Mouse (Mus musculus): ENCODE measurements around the gene Wdr90. TPM values are rescaled to one million over a fixed set of nuclear protein-coding genes. Genes with fewer than 3 reads are reported as not detected.
"Not testable (repeated sequence)": the region's sequence is repeated elsewhere in the genome, so short reads cannot be mapped to it uniquely, and the experiment has no call there.

Gene Wdr90
- polyA plus RNA-seq, 1 experiment from 2014 or later: 32.1 TPM

DNA sequence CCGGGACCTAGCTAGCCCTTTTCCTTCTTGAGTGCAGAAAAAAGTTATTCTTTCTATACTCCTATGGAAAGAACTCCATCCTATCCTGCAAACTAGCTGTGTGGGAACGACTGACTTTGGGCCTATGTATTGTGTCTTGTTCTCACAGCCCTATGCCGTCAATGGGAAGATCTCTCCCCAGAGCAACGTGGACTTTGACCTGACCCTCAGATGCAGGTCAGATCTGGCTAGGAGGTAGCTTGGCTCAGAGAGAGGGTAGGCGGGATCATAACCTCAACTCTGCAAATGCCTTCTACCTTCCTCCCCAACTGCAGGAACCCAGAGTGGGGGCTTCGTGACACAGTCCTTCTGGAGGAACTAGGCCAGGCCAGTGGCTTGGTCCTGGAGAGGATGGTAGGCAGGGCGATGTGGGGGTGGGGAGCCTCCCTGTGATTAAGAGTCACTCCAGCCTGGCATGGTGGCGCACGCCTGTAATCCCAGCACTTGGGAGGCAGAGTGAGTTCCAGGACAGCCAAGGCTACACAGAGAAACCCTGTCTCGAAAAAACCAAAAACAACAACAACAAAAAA lies 15.1 kb upstream of the Wdr90 start:
- Histone ChIP-seq H3K36me3 (peaks cover 17% of the 10 kb centered on the region; the same call in 1 of the 2 replicates), H3K9ac (peak overlapping the region; percentile 68), H3K4me1 (peaks cover 37% of the 10 kb centered on the region), H3K27me3 (no peaks in the 10 kb centered on the region), H3K4me3 (replicated peaks) (peak overlapping the region; percentile 86), H3K27ac (replicated peaks) (no peak overlapping the region), H3K9me3 (replicated peaks) (no peaks in the 10 kb centered on the region), H3K4me2 (replicated peaks) (peak overlapping the region; percentile 91)
- WGBS: 52% methylated on average over 10 of the region's 10 CpGs
- ATAC-seq (ENCODE audit: insufficient number of reproducible peaks, low FRiP score, low TSS enrichment, low read depth): no peak

DNA sequence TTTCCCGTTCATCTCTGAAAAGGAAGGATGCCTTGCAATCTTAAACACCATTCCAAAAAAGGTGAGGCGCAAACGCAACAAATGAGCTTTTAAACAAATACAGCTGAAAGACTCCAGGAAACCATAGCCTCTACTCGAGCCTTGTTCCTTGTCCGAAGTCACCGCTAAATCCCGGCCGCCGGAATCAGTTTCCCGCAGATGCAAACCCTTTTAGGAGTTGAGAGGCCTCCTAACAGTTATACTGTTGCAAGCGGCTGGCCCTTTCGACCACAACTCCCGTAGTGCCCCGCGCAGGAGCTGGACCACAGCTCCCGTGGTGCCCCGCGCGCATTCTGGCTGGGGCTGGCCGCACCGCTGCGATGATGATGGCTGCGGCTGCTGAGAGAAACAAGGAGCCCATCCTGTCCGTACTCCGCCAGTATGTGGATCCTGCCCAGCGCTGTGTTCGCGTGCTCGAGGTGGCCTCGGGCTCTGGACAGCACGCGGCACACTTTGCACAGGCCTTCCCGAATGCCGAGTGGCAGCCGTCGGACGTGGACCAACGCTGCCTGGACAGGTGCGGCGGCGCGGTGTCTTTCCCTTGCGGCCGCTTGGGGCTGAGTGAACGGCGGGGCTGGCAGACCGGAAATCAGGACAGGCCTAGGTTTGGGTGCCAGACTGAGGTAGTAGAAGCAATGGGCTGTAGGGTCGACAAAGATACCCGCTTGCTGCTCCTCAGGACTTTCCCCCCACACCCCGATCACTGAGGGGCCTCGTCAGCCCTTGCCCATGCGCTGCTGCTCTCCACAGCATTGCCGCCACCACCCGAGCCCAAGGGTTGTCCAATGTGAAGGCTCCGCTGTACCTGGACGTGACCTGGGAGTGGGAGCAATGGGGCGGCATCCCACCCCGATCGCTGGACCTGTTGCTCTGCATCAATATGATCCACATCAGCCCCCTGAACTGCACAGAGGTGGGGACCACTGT lies 14.2 kb upstream of the Wdr90 start:
- Histone ChIP-seq H3K36me3 (peaks cover 17% of the 10 kb centered on the region; the same call in 1 of the 2 replicates), H3K9ac (peak overlapping the region; percentile 68), H3K4me1 (peaks cover 27% of the 10 kb centered on the region), H3K4me2 (replicated peaks) (peak overlapping the region; percentile 91), H3K9me3 (replicated peaks) (no peaks in the 10 kb centered on the region), H3K27me3 (no peaks in the 10 kb centered on the region), H3K4me3 (replicated peaks) (peak overlapping the region; percentile 86), H3K27ac (replicated peaks) (peak overlapping the region; percentile 96)
- WGBS: under 1% methylated on average over 59 of the region's 59 CpGs
- ATAC-seq (ENCODE audit: insufficient number of reproducible peaks, low FRiP score, low TSS enrichment, low read depth): peak; percentile 92

DNA sequence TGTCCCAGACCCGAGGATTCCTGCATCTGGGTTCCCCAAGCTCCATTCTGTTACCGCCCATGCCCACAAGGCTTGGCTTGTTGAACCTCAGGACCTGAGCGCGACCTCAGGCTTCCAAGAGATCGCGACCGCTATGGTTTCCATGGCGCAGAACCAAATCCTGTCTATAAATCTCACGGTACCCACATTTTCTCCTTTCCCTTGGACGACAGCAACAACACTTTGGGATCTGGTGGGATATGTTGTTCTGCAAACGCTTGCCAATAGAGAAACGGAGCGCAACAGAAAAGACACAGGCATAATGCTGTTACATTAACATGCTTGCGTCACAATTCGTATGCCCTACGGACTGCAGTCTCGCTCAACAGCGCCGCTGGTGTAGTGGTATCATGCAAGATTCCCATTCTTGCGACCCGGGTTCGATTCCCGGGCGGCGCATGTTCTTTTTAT lies 13.4 kb upstream of the Wdr90 start, which contains the start of gene Mettl26:
Gene Mettl26 (plus strand): TSS at position 354 of the 450 bp plus-strand sequence.
- H3K27me3 ChIP-seq: no peaks in the 10 kb centered on the region
- H3K4me2 ChIP-seq (replicated peaks): peak within 1 kb of the TSS; percentile 91
- H3K4me3 ChIP-seq (replicated peaks): peak within 1 kb of the TSS; percentile 86
- H3K4me1 ChIP-seq: peaks cover 24% of the 10 kb centered on the region
- peak within 1 kb of the TSS; percentile 68 for H3K9ac ChIP-seq
- H3K27ac ChIP-seq (replicated peaks): peak within 1 kb of the TSS; percentile 96
- H3K9me3 ChIP-seq (replicated peaks): no peaks in the 10 kb centered on the region
- peaks cover 17% of the 10 kb centered on the region; the same call in 1 of the 2 replicates for H3K36me3 ChIP-seq
- WGBS: under 1% methylated on average over 25 of the region's 25 CpGs
- ATAC-seq (ENCODE audit: insufficient number of reproducible peaks, low FRiP score, low TSS enrichment, low read depth): peak; percentile 83

DNA sequence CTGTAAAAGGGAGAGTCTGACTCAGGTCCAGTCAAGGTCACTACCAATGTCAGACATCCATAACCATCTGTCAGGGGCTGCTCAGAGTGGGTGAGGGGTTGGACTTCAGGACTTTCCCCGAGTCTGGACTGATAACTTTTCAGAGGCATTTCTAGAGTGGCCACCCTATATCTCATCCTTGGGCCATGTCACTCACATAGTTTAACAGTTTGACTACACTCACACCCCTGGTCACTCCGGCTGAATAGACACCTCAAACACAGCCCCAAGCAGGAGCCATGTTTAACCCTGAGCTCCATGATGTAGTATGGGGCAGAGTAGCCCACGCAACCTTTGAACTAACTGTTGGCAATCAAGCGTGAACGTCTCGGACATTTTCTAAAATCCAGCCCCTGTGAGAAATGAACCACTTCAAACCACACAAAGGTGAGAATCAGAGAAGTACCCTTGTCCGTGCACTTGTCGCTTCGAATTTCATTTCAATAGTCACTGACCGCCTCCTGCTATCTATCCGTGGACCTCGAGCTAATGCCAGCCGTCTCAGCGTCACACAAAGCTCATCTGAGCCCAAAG lies 12.9 kb upstream of the Wdr90 start:
- H3K36me3 ChIP-seq: peaks cover 16% of the 10 kb centered on the region; the same call in 1 of the 2 replicates
- WGBS: 5% methylated on average over 14 of the region's 14 CpGs
- no peaks in the 10 kb centered on the region for H3K9me3 ChIP-seq (replicated peaks)
- H3K27me3 ChIP-seq: no peaks in the 10 kb centered on the region
- peak overlapping the region; percentile 37; the same call in 1 of the 2 replicates for H3K9ac ChIP-seq
- ATAC-seq (ENCODE audit: insufficient number of reproducible peaks, low FRiP score, low TSS enrichment, low read depth): no peak
- H3K27ac ChIP-seq (replicated peaks): peak overlapping the region; percentile 96
- H3K4me2 ChIP-seq (replicated peaks): peak overlapping the region; percentile 91
- H3K4me1 ChIP-seq: peaks cover 24% of the 10 kb centered on the region
- peak overlapping the region; percentile 86 for H3K4me3 ChIP-seq (replicated peaks)

DNA sequence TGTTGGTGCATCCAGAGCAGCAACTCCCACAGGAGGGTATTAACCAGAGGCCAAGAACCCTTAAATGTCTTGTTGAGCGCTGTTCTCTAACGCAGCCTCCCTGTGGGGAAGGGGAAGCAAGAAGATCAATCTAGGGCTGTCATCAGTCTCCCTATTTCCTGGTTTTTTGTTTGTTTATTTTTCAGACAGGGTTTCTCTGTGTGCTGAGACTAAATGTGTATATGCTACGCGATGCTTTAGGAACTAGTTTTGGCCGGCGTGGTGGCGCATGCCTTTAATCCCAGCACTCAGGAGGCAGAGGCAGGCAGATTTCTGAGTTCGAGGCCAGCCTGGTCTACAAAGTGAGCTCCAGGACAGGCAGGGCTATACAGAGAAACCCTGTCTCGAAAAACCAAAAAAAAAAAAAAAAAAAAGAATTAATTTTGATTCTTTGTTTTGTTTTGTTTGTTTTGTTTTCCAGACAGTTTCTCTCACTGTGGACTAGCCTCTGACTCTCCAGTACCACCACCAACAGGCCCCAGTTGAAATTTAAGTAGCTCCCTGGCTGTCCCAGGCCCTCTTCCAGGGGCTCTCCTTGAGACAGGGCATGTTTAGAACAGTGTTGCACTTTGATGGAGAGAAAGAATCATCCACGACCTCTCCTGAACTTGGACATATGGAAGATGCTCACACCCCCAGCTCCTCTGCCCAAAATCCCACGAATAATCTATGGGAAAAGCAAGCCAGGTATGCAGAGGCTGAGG lies 12.3 kb upstream of the Wdr90 start:
- no peak for ATAC-seq (ENCODE audit: insufficient number of reproducible peaks, low FRiP score, low TSS enrichment, low read depth)
- Histone ChIP-seq H3K36me3 (peaks cover 10% of the 10 kb centered on the region; the same call in 1 of the 2 replicates), H3K9ac (no peak overlapping the region), H3K4me2 (replicated peaks) (peak overlapping the region; percentile 91), H3K27me3 (no peaks in the 10 kb centered on the region), H3K27ac (replicated peaks) (peak overlapping the region; percentile 96), H3K4me1 (peaks cover 28% of the 10 kb centered on the region), H3K9me3 (replicated peaks) (no peaks in the 10 kb centered on the region), H3K4me3 (replicated peaks) (peak overlapping the region; percentile 86)
- WGBS: 79% methylated on average over 11 of the region's 11 CpGs

DNA sequence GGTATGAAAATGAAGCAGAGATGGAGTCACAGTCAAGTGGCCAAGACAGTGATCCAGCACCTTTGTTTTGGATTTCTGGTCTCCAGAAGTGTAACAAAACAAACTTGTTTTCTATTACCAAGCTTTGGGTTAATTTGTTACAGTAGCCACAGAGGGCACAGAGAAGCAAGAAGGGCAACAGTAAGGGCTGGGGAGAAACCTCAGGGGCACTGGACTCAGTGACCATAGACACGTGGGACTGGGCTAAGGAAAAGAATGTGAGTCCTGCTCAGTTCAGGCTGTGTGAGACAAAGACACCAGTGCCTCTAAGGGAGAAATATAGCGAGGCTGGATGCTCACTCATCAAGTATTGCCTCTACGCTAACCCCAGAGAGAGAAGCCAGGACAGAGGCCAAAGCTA lies 11.4 kb upstream of the Wdr90 start:
- no peak overlapping the region for H3K4me2 ChIP-seq (replicated peaks)
- H3K27ac ChIP-seq (replicated peaks): no peak overlapping the region
- no peak overlapping the region for H3K4me3 ChIP-seq (replicated peaks)
- H3K4me1 ChIP-seq: peaks cover 35% of the 10 kb centered on the region
- 84% methylated on average over 3 of the region's 3 CpGs for WGBS
- H3K9me3 ChIP-seq (replicated peaks): no peaks in the 10 kb centered on the region
- H3K9ac ChIP-seq: no peak overlapping the region
- H3K36me3 ChIP-seq: 0 out of 2 replicates have a peak, but pooled peaks cover 1% of the 10 kb centered on the region
- H3K27me3 ChIP-seq: no peaks in the 10 kb centered on the region
- ATAC-seq (ENCODE audit: insufficient number of reproducible peaks, low FRiP score, low TSS enrichment, low read depth): no peak

DNA sequence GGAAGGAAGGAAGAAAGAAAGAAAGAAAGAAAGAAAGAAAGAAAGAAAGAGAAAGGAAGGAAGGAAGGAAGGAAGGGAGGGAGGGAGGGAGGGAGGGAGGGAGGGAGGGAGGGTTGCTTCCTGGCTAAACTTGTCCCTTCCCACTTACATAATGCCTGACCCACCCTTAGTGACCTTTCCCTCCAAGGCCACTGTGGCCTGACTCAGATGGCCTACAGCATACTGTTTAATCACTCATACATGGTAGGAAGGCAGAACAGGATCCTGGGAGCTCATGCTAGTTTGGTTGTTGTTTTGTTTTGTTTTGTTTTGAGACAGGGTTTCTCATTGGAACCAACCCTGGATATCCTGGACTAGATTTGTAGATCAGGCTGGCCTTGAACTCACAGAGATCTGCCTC lies 10.3 kb upstream of the Wdr90 start:
- peaks cover 33% of the 10 kb centered on the region for H3K4me1 ChIP-seq
- H3K27ac ChIP-seq (replicated peaks); H3K4me2 ChIP-seq (replicated peaks); H3K36me3 ChIP-seq; H3K27me3 ChIP-seq; H3K4me3 ChIP-seq (replicated peaks); H3K9ac ChIP-seq; H3K9me3 ChIP-seq (replicated peaks); ATAC-seq (ENCODE audit: insufficient number of reproducible peaks, low FRiP score, low TSS enrichment, low read depth): not testable (repeated sequence)

DNA sequence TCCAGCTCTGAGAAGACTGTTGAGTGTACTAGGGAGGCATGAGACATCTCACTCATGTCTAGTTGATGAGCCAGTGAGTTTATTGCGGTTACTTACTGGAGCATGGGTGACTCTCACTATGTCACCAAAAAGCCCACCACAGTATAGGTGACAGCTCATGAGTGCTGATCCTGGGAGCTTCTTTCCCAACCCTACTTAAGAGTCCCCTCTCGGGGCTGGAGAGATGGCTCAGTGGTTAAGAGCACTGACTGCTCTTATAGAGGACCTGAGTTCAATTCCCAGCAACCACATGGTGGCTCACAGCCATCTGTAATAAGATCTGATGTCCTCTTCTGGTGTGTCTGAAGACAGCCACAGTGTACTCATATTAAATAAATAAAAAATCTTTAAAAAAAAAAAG lies 8.7 kb upstream of the Wdr90 start:
- Histone ChIP-seq H3K36me3 (no peaks in the 10 kb centered on the region), H3K9me3 (replicated peaks) (no peaks in the 10 kb centered on the region), H3K4me1 (peaks cover 25% of the 10 kb centered on the region), H3K27me3 (no peaks in the 10 kb centered on the region), H3K9ac (no peak overlapping the region), H3K4me2 (replicated peaks) (no peak overlapping the region), H3K4me3 (replicated peaks) (no peak overlapping the region), H3K27ac (replicated peaks) (no peak overlapping the region)
- no peak for ATAC-seq (ENCODE audit: insufficient number of reproducible peaks, low FRiP score, low TSS enrichment, low read depth)
- WGBS: 81% methylated on average over 2 of the region's 2 CpGs

DNA sequence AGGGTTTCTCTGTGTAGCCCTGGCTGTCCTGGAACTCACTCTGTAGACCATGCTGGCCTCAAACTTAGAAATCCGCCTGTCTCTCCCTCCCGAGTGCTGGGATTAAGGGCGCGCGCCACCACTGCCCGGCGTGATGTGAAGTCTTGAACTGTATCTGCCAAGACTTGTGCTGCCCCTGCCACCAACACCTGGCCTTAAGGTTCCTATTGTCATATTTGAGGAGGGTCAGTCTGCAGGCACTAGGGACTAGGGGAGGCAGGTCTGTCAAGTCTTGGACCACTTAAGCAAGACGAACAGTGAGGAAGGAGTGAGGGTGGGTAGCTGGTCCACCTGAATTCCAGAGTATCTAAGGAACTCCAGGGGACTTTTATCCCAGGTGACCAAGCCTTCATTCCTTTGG lies 8.2 kb upstream of the Wdr90 start:
- Histone ChIP-seq H3K9me3 (replicated peaks) (no peaks in the 10 kb centered on the region), H3K4me1 (peaks cover 23% of the 10 kb centered on the region), H3K36me3 (no peaks in the 10 kb centered on the region), H3K4me2 (replicated peaks) (no peak overlapping the region), H3K4me3 (replicated peaks) (no peak overlapping the region), H3K9ac (no peak overlapping the region), H3K27me3 (no peaks in the 10 kb centered on the region), H3K27ac (replicated peaks) (no peak overlapping the region)
- ATAC-seq (ENCODE audit: insufficient number of reproducible peaks, low FRiP score, low TSS enrichment, low read depth): no peak
- WGBS: 87% methylated on average over 8 of the region's 8 CpGs

DNA sequence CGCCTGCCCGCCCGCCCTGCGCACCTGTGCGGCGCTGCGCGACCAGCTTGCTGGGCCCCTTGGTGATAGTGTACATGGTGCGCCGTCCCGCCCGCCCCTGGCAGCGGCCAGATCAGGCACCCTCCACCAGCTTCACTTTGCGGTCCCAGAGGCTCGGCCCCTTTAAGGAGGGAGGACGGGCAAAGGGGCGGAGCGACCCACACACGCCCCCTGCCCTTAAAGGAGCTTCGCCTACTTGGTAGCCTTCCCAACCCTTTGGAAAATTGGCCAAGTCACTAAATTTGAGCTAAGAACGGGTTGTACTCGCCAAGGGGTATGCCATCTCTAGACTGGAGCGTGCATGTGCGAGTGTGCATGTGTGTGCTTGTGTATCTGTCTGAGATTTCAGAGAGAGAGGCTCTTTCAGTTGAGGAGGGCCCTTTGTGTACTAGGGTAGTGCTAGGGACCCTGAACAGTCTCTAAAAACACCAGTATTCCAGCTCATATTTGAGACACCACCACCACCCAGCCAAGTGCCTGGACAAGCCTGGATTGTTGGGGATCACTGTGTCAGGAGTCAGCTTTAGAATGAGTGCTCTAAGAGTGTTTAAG lies 7.4 kb upstream of the Wdr90 start, which contains the start of gene Mcrip2:
Gene Mcrip2 (minus strand): TSS at position 164 of the 591 bp plus-strand sequence.
- 0% methylated on average over 24 of the region's 24 CpGs for WGBS
- Histone ChIP-seq H3K36me3 (no peaks in the 10 kb centered on the region), H3K4me2 (replicated peaks) (peak within 1 kb of the TSS; percentile 99), H3K4me1 (peaks cover 15% of the 10 kb centered on the region), H3K9ac (peak within 1 kb of the TSS; percentile 63), H3K9me3 (replicated peaks) (no peaks in the 10 kb centered on the region), H3K27ac (replicated peaks) (peak within 1 kb of the TSS; percentile 59), H3K27me3 (no peaks in the 10 kb centered on the region), H3K4me3 (replicated peaks) (peak within 1 kb of the TSS; percentile 71)
- peak; percentile 85 for ATAC-seq (ENCODE audit: insufficient number of reproducible peaks, low FRiP score, low TSS enrichment, low read depth)
